Mouse (Mus musculus) liver, postnatal 0 days (tissue): ENCODE results near the gene Dph2.
A peak's percentile ranks its signal among the peaks of the same experiment; 100 is the strongest.

Experiments used
- CTCF ChIP-seq: sonication (generic); IDR thresholded peaks from 2 replicates; pipeline ENCODE4 v1.5.1; 2016; ENCODE audit warnings: antibody characterized with exemption, low read depth
- EP300 ChIP-seq: IDR thresholded peaks from 2 replicates; pipeline ENCODE4 v1.6.1; 2016; ENCODE audit warnings: antibody characterized with exemption, low read depth, mild to moderate bottlenecking

GRCm38 (mm10) chr4:117867823-117868222, 24.0 kb downstream of the Dph2 start:
- no peak for TF ChIP-seq EP300
- TF ChIP-seq CTCF = peak; percentile 83
